Mouse (Mus musculus): ENCODE measurements around the gene Havcr2.
"Not testable (repeated sequence)": the region's sequence is repeated elsewhere in the genome, so short reads cannot be mapped to it uniquely, and the experiment has no call there.

Havcr2 gene

GRCm38 (mm10) chr11:46461362-46461761 is 6.6 kb downstream of the Havcr2 start:
- DNase-seq (ENCODE audit: low spot score in 2 of 2): no peak

GRCm38 (mm10) chr11:46461931-46462330 is 7.2 kb downstream of the Havcr2 start:
- no peak for DNase-seq (ENCODE audit: low spot score in 2 of 2)

- DNase-seq (ENCODE audit: low spot score in 2 of 2): no peak
These were observed 12.1 kb downstream of the Havcr2 start for GRCm38 (mm10) chr11:46466878-46467277.

GRCm38 (mm10) chr11:46474220-46474619 is 19.5 kb downstream of the Havcr2 start:
- DNase-seq (ENCODE audit: low spot score in 2 of 2): no peak

GRCm38 (mm10) chr11:46479311-46479710 is 24.6 kb downstream of the Havcr2 start:
- DNase-seq (ENCODE audit: low spot score in 2 of 2): no peak

- DNase-seq (ENCODE audit: low spot score in 2 of 2): peak in 1 of 2 experiments; percentile 32
These were observed 25.8 kb downstream of the Havcr2 start for GRCm38 (mm10) chr11:46480517-46480916.

- DNase-seq (ENCODE audit: low spot score in 2 of 2): no peak
These were observed 33.5 kb downstream of the Havcr2 start for GRCm38 (mm10) chr11:46488231-46488630.

GRCm38 (mm10) chr11:46488650-46489049 is 33.9 kb downstream of the Havcr2 start:
- no peak for DNase-seq (ENCODE audit: low spot score in 2 of 2)

- no peak for DNase-seq (ENCODE audit: low spot score in 2 of 2)
These were observed 52.4 kb downstream of the Havcr2 start for GRCm38 (mm10) chr11:46507146-46507545.

- DNase-seq (ENCODE audit: low spot score in 2 of 2): no peak
These were observed 55.2 kb downstream of the Havcr2 start for GRCm38 (mm10) chr11:46509900-46510299.

- DNase-seq (ENCODE audit: low spot score in 2 of 2): not testable (repeated sequence)
These were observed 66.6 kb downstream of the Havcr2 start for GRCm38 (mm10) chr11:46521341-46521740.

- DNase-seq (ENCODE audit: low spot score in 2 of 2): no peak
These were observed 68.0 kb downstream of the Havcr2 start for GRCm38 (mm10) chr11:46522719-46523118.

- DNase-seq (ENCODE audit: low spot score in 2 of 2): no peak
These were observed 69.2 kb downstream of the Havcr2 start, which contains the start of gene Gm12169 for GRCm38 (mm10) chr11:46523912-46524311. Gm12169 (plus strand) TSS chr11:46524212.

- no peak for DNase-seq (ENCODE audit: low spot score in 2 of 2)
These were observed 75.4 kb downstream of the Havcr2 start for GRCm38 (mm10) chr11:46530149-46530548.

Data from right cerebral cortex, postnatal 10 days (tissue).